19 mouse cellular contexts compared by ENCODE assay signal in genomic region chr1:131491579-131491978, GRCm38 (mm10). TPM values are rescaled to one million over a fixed set of nuclear protein-coding genes. Genes with fewer than 3 reads are reported as not detected.
DNase-seq lines count a peak whose midpoint lies in the region; ATAC-seq lines count a peak whose summit lies in the region.
"Had no signal": no experiment of that assay in that cellular context is flagged by ENCODE, and none has a peak within 500 bp of the region (broad histone marks: within the 10 kb centered on the region; RNA-seq: fewer than 3 reads in every experiment).

No protein-coding gene starts in this region.

- H3K4me1 ChIP-seq in forebrain, embryonic 15.5 days: peaks cover 31% of the 10 kb centered on the region
- H3K4me1 ChIP-seq in forebrain, embryonic 10.5 days: peaks cover 20% of the 10 kb centered on the region
- H3K4me1 ChIP-seq in heart, embryonic 16.5 days (ENCODE audit: control insufficient read depth, insufficient read depth, low read length): peaks cover 43% of the 10 kb centered on the region
- 0 out of 2 replicates have a peak, but pooled peaks cover 4% of the 10 kb centered on the region for H3K4me1 ChIP-seq in midbrain, embryonic 14.5 days (ENCODE audit: control insufficient read depth, insufficient read depth, low read length)
- H3K4me1 ChIP-seq in midbrain, embryonic 16.5 days (ENCODE audit: control insufficient read depth, insufficient read depth, low read length): peaks cover 17% of the 10 kb centered on the region
- H3K4me1 ChIP-seq: neural tube, embryonic 12.5 days had no signal

- H3K27me3 ChIP-seq in forebrain, embryonic 15.5 days: no peaks in the 10 kb centered on the region
- no peaks in the 10 kb centered on the region for H3K27me3 ChIP-seq in forebrain, embryonic 10.5 days (ENCODE audit: poor library complexity, severe bottlenecking)
- H3K27me3 ChIP-seq in heart, embryonic 16.5 days (ENCODE audit: control insufficient read depth, insufficient read depth, low read length): no peaks in the 10 kb centered on the region
- no peaks in the 10 kb centered on the region for H3K27me3 ChIP-seq in midbrain, embryonic 14.5 days (ENCODE audit: control insufficient read depth, insufficient read depth, low read length)
- no peaks in the 10 kb centered on the region for H3K27me3 ChIP-seq in midbrain, embryonic 16.5 days (ENCODE audit: control insufficient read depth, insufficient read depth, low read depth, low read length)
- H3K27me3 ChIP-seq: CH12.LX; neural tube, embryonic 12.5 days had no signal

- H3K36me3 ChIP-seq in forebrain, embryonic 15.5 days: no peaks in the 10 kb centered on the region
- no peaks in the 10 kb centered on the region for H3K36me3 ChIP-seq in forebrain, embryonic 10.5 days (replicated peaks)
- no peaks in the 10 kb centered on the region for H3K36me3 ChIP-seq in heart, embryonic 16.5 days (ENCODE audit: control insufficient read depth, insufficient read depth)
- no peaks in the 10 kb centered on the region for H3K36me3 ChIP-seq in midbrain, embryonic 14.5 days (ENCODE audit: control insufficient read depth, insufficient read depth, low read length)
- no peaks in the 10 kb centered on the region for H3K36me3 ChIP-seq in midbrain, embryonic 16.5 days (ENCODE audit: control insufficient read depth, insufficient read depth, low read length)
- H3K36me3 ChIP-seq: neural tube, embryonic 12.5 days had no signal

- DNase-seq in forebrain, embryonic 10.5 days (ENCODE audit: extremely low spot score, low spot score): no peak
- DNase-seq in heart, adult 8-10 months (ENCODE audit: low spot score): no peak
- peak; percentile 38 for DNase-seq in midbrain, embryonic 14.5 days
- DNase-seq in lung, postnatal 4 days: no peak
- DNase-seq in lung, postnatal 10 days: no peak
- DNase-seq: adrenal gland, adult 2 months; gastrocnemius, postnatal 10 days; kidney, adult 8-10 months; kidney, postnatal 36 days; liver; liver, postnatal 0 days; lung, postnatal 36 days; thymus, postnatal 25 days had no signal

- H3K4me2 ChIP-seq in forebrain, embryonic 15.5 days (replicated peaks): no peak overlapping the region
- no peak overlapping the region for H3K4me2 ChIP-seq in heart, embryonic 16.5 days (ENCODE audit: low read depth, low read length)
- H3K4me2 ChIP-seq in midbrain, embryonic 14.5 days (ENCODE audit: low read length): no peak overlapping the region
- H3K4me2 ChIP-seq in midbrain, embryonic 16.5 days (ENCODE audit: low read length): no peak overlapping the region
- H3K4me2 ChIP-seq: neural tube, embryonic 12.5 days had no signal

- ATAC-seq in forebrain, embryonic 15.5 days (replicated peaks): no peak
- ATAC-seq in heart, embryonic 16.5 days (replicated peaks; ENCODE audit: extremely low read depth, insufficient read depth, low FRiP score): no peak
- no peak for ATAC-seq in midbrain, embryonic 14.5 days (ENCODE audit: low FRiP score, low TSS enrichment)
- ATAC-seq in midbrain, embryonic 16.5 days: no peak
- ATAC-seq: inflammation-experienced regulatory T-cells, adult 6 months; liver, postnatal 0 days had no signal

- no peaks in the 10 kb centered on the region for H3K9me3 ChIP-seq in forebrain, embryonic 15.5 days
- no peaks in the 10 kb centered on the region for H3K9me3 ChIP-seq in forebrain, embryonic 10.5 days
- H3K9me3 ChIP-seq in heart, embryonic 16.5 days (replicated peaks; ENCODE audit: control insufficient read depth, low read length): no peaks in the 10 kb centered on the region
- no peaks in the 10 kb centered on the region for H3K9me3 ChIP-seq in midbrain, embryonic 14.5 days (ENCODE audit: control insufficient read depth, low read length)
- no peaks in the 10 kb centered on the region for H3K9me3 ChIP-seq in midbrain, embryonic 16.5 days (replicated peaks; ENCODE audit: control insufficient read depth, low read length, poor library complexity, severe bottlenecking)
- H3K9me3 ChIP-seq: neural tube, embryonic 12.5 days had no signal

- peak overlapping the region; percentile 72 for H3K27ac ChIP-seq in forebrain, embryonic 15.5 days (replicated peaks)
- H3K27ac ChIP-seq in forebrain, embryonic 10.5 days: no peak overlapping the region
- no peak overlapping the region for H3K27ac ChIP-seq in heart, embryonic 16.5 days (ENCODE audit: low read length)
- 0 out of 2 replicates have a peak overlapping the region, but pooled peaks have one; percentile 26 for H3K27ac ChIP-seq in midbrain, embryonic 14.5 days (replicated peaks; ENCODE audit: low read depth, low read length)
- H3K27ac ChIP-seq in midbrain, embryonic 16.5 days (ENCODE audit: low read length): no peak overlapping the region
- H3K27ac ChIP-seq: neural tube, embryonic 12.5 days had no signal

- WGBS in forebrain, embryonic 15.5 days: 45% methylated on average over 4 of the region's 4 CpGs
- WGBS in forebrain, embryonic 10.5 days: 75% methylated on average over 4 of the region's 4 CpGs
- WGBS in heart, embryonic 16.5 days: 29% methylated on average over 4 of the region's 4 CpGs
- 58% methylated on average over 4 of the region's 4 CpGs for WGBS in midbrain, embryonic 14.5 days
- WGBS in midbrain, embryonic 16.5 days: 35% methylated on average over 4 of the region's 4 CpGs

- H3K4me3 ChIP-seq in forebrain, embryonic 15.5 days: no peak overlapping the region
- no peak overlapping the region for H3K4me3 ChIP-seq in forebrain, embryonic 10.5 days
- no peak overlapping the region for H3K4me3 ChIP-seq in heart, embryonic 16.5 days (ENCODE audit: low read length)
- no peak overlapping the region for H3K4me3 ChIP-seq in midbrain, embryonic 14.5 days (replicated peaks; ENCODE audit: low read depth, low read length)
- no peak overlapping the region for H3K4me3 ChIP-seq in midbrain, embryonic 16.5 days (ENCODE audit: low read depth, low read length)
- H3K4me3 ChIP-seq: neural tube, embryonic 12.5 days had no signal

- no peak overlapping the region for H3K9ac ChIP-seq in forebrain, embryonic 15.5 days (replicated peaks)
- peak overlapping the region; percentile 43; the same call in 1 of the 2 replicates for H3K9ac ChIP-seq in heart, embryonic 16.5 days (ENCODE audit: low read length)
- no peak overlapping the region for H3K9ac ChIP-seq in midbrain, embryonic 14.5 days (replicated peaks; ENCODE audit: low read length)
- H3K9ac ChIP-seq in midbrain, embryonic 16.5 days (ENCODE audit: low read depth, low read length): no peak overlapping the region
- H3K9ac ChIP-seq: liver, postnatal 0 days; neural tube, embryonic 12.5 days had no signal

RNA-seq across cellular contexts. Expression of gene Srgap2, which starts 35.6 kb away (rescaled TPM):
- 23.3 and 24.2 TPM in 2 replicates for polyA plus RNA-seq in forebrain, embryonic 15.5 days (2015; fragmentation: Nextera tagmentation; extraction: Ambion mirVana)
- 19.1 and 21.2 TPM in 2 replicates for polyA plus RNA-seq in forebrain, embryonic 10.5 days (2016; fragmentation: Nextera tagmentation; extraction: Ambion mirVana)
- polyA plus RNA-seq in heart, embryonic 16.5 days (2015; fragmentation: Nextera tagmentation; extraction: Ambion mirVana): 13.3 and 16.6 TPM in 2 replicates
- 10 to 100 TPM; 18.0 to 24.2 (median 20.2) TPM for total RNA-seq in heart, adult 8-10 months (2022)
- polyA plus RNA-seq in midbrain, embryonic 14.5 days (2014; fragmentation: Nextera tagmentation; extraction: Ambion mirVana): 28.6 and 30.8 TPM in 2 replicates
- 26.5 and 31.7 TPM in 2 replicates for polyA plus RNA-seq in midbrain, embryonic 16.5 days (2015; fragmentation: Nextera tagmentation; extraction: Ambion mirVana)

RNA-seq across cellular contexts. Expression of gene Fam72a, which starts 36.1 kb away (rescaled TPM):
- polyA plus RNA-seq in forebrain, embryonic 15.5 days (2015; fragmentation: Nextera tagmentation; extraction: Ambion mirVana): 2.0 and 2.4 TPM in 2 replicates
- polyA plus RNA-seq in forebrain, embryonic 10.5 days (2016; fragmentation: Nextera tagmentation; extraction: Ambion mirVana): 5.3 and 5.7 TPM in 2 replicates
- 2.4 and 3.2 TPM in 2 replicates for polyA plus RNA-seq in heart, embryonic 16.5 days (2015; fragmentation: Nextera tagmentation; extraction: Ambion mirVana)
- 1 to 10 TPM in 1 of 4 experiments, under 1 TPM in 3; 0.65 to 1.1 (median 0.76) TPM for total RNA-seq in heart, adult 8-10 months (2022)
- 1.4 and 1.8 TPM in 2 replicates for polyA plus RNA-seq in midbrain, embryonic 14.5 days (2014; fragmentation: Nextera tagmentation; extraction: Ambion mirVana)
- 0.77 and 1.1 TPM in 2 replicates for polyA plus RNA-seq in midbrain, embryonic 16.5 days (2015; fragmentation: Nextera tagmentation; extraction: Ambion mirVana)

Comparison
In these comparisons a context has a peak if more than half of its experiments do, and no peak if none do; other contexts are left out.
1. H3K27ac ChIP-seq: peak in forebrain, embryonic 15.5 days (single experiment) and midbrain, embryonic 14.5 days (single experiment); none in forebrain, embryonic 10.5 days (single experiment), heart, embryonic 16.5 days (single experiment) and midbrain, embryonic 16.5 days (single experiment).